Mouse (Mus musculus): ENCODE results near the gene Usp13. TPM values are rescaled to one million over a fixed set of nuclear protein-coding genes. Genes with fewer than 3 reads are reported as not detected.

Gene Usp13
- polyA plus RNA-seq, 1 experiment, result 1.00 TPM

- no peak for DNase-seq (ENCODE audit: low read depth)
Measured at GRCm38 (mm10) chr3:32939802-32940501, 122.6 kb downstream of the Usp13 start.

GRCm38 (mm10) chr3:32947486-32947885, 130.1 kb downstream of the Usp13 start:
- no peak for DNase-seq (ENCODE audit: low read depth)

GRCm38 (mm10) chr3:32951382-32951781, 134.0 kb downstream of the Usp13 start:
- DNase-seq (ENCODE audit: low read depth), result no peak

GRCm38 (mm10) chr3:32961494-32961893, 144.1 kb downstream of the Usp13 start:
- DNase-seq (ENCODE audit: low read depth), result no peak

GRCm38 (mm10) chr3:32965528-32965927, 148.2 kb downstream of the Usp13 start:
- no peak for DNase-seq (ENCODE audit: low read depth)

- DNase-seq (ENCODE audit: low read depth), result no peak
Measured at GRCm38 (mm10) chr3:32968671-32969425, 151.5 kb downstream of the Usp13 start.

GRCm38 (mm10) chr3:32970257-32970656, 152.9 kb downstream of the Usp13 start:
- DNase-seq (ENCODE audit: low read depth), result no peak

- DNase-seq (ENCODE audit: low read depth), result no peak
Measured at GRCm38 (mm10) chr3:32979238-32979637, 161.9 kb downstream of the Usp13 start.

GRCm38 (mm10) chr3:32979981-32980380, 162.6 kb downstream of the Usp13 start:
- no peak for DNase-seq (ENCODE audit: low read depth)

GRCm38 (mm10) chr3:32985141-32985540, 167.8 kb downstream of the Usp13 start:
- no peak for DNase-seq (ENCODE audit: low read depth)

Other genes starting within 250 kb of the Usp13 start
- 36.8 and 52.1 TPM in 2 replicates for gene Gnb4, start 201.0 kb upstream of the Usp13 start, polyA plus RNA-seq (2012; rRNA removed)
- gene Actl6a, start 111.2 kb upstream of the Usp13 start, polyA plus RNA-seq (2012; rRNA removed), result 24.3 and 25.5 TPM in 2 replicates
- gene Ndufb5, start 80.6 kb upstream of the Usp13 start, polyA plus RNA-seq (2012; rRNA removed), result 165 and 175 TPM in 2 replicates
- gene Mrpl47, start 79.9 kb upstream of the Usp13 start, polyA plus RNA-seq (2012; rRNA removed), result 1.5 and 3.2 TPM in 2 replicates